Mouse (Mus musculus): ENCODE data around the gene Ccl22. TPM values are rescaled to one million over a fixed set of nuclear protein-coding genes. Genes with fewer than 3 reads are reported as not detected.

Ccl22 gene
- not detected in 2 replicates for polyA plus RNA-seq (2016; fragmentation: Nextera tagmentation; extraction: Ambion mirVana)

DNA sequence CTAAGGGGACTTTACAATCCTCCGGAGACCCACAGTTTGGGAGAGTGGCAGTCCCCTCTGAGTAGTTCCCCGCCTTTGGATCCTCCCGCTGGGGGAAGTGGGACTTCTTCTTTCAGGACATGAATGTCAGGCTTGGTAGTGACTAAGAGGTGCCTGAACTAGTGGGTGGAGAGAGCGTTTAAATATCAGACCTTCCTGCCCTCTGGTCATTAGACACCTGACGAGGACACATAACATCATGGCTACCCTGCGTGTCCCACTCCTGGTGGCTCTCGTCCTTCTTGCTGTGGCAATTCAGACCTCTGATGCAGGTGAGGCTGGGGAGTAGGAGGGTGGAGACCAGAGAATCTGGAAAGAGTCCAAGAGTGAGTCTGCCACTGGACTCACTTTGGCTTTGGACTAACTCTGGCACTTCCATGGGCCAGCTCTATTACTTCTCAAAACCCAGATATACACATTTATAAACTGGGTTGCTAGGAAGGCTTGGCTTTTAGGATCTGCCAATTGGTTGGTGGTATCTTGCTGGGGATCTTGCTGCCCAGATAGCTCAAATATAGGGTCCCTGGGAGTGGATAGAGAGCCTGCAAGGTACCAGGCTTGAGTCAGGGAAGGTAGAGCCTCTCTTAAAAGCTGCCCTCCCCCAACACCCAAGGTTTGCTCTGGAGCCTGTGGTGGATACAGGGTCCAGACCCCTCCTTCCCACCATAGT, at the start of gene Ccl22:
Ccl22 (plus strand) TSS at position 115 of the 709 bp plus-strand sequence.
- Histone ChIP-seq H3K27ac (no peak within 1 kb of the TSS), H3K9me3 (no peaks in the 10 kb centered on the region), H3K4me3 (no peak within 1 kb of the TSS), H3K27me3 (ENCODE audit: insufficient read depth, poor library complexity, severe bottlenecking) (no peaks in the 10 kb centered on the region), H3K36me3 (no peaks in the 10 kb centered on the region), H3K4me1 (replicated peaks) (no peaks in the 10 kb centered on the region)
- 92% methylated on average over 7 of the region's 7 CpGs for WGBS
- DNase-seq (ENCODE audit: low spot score), result no peak

DNA sequence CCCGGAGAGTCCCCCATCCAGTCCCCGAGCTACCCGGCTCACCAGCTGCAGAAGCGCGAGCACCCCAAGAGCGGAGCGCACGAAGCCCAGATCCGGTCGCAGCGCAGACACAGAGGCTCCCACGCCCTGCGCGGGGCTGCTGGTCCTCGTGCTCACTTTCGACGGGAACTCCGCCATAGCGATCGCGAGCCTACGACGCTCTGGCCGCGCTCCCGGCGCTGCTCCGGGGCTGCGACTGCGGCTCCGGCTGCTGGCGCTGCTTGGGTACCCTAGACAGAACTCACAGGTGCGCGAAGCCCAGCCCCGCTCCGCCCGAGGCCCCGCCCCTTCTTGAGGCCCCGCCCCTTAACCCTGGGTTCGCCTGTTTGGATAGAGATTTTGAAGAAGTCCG, 49.4 kb upstream of the Ccl22 start, which contains the start of gene Pllp:
Pllp (minus strand) TSS at position 285 of the 391 bp plus-strand sequence.
- peak; percentile 48 for DNase-seq (ENCODE audit: low spot score)
- Histone ChIP-seq H3K27me3 (ENCODE audit: insufficient read depth, poor library complexity, severe bottlenecking) (peaks cover 73% of the 10 kb centered on the region), H3K27ac (no peak within 1 kb of the TSS), H3K4me1 (replicated peaks) (peaks cover 26% of the 10 kb centered on the region), H3K9me3 (no peaks in the 10 kb centered on the region), H3K4me3 (peak within 1 kb of the TSS; percentile 58), H3K36me3 (no peaks in the 10 kb centered on the region)
- under 1% methylated on average over 41 of the region's 41 CpGs for WGBS

DNA sequence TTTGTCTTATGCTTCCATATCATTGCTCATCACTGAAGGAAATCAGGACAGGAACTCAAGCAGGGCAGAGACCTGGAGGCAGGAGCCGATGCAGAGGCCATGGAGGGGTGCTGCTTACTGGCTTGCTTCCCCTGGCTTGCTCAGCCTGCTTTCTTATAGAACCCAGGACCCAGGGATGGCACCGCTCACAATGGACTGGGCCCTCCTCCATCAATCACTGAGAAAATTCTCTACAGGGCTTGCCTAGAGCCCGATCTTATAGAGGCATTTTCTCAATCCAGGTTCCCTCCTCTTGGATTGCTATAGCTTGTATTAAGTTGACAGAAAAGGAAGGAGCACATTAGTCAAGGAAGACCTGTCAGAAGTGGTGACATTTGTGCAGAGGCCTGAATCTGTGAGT, 48.8 kb upstream of the Ccl22 start:
- Histone ChIP-seq H3K27me3 (ENCODE audit: insufficient read depth, poor library complexity, severe bottlenecking) (peaks cover 73% of the 10 kb centered on the region), H3K27ac (no peak overlapping the region), H3K36me3 (no peaks in the 10 kb centered on the region), H3K4me1 (replicated peaks) (peaks cover 26% of the 10 kb centered on the region), H3K4me3 (peak overlapping the region; percentile 58), H3K9me3 (no peaks in the 10 kb centered on the region)
- 61% methylated on average over 3 of the region's 3 CpGs for WGBS
- DNase-seq (ENCODE audit: low spot score), result no peak

DNA sequence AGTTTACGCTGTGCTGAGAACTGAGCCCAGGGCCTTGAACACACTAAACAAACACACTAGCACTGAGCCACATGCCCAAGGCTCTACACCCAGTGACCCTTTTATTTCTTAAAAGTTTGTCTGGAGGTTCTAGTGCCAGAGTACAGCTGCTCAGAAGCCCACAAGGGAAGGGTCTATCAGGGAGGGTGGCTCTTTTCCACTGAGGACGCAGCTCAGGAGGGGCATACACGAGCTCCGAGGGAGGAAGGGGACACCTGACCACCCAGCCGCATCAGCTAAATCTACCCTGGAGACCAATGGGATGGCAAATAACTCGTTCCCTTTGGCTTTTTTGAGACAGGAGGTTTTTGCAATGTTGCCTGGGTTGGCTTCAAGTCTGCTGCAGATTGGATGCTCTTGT, 47.4 kb upstream of the Ccl22 start:
- H3K27me3 ChIP-seq (ENCODE audit: insufficient read depth, poor library complexity, severe bottlenecking), result peaks cover 60% of the 10 kb centered on the region
- peaks cover 32% of the 10 kb centered on the region for H3K4me1 ChIP-seq (replicated peaks)
- DNase-seq (ENCODE audit: low spot score), result no peak
- H3K4me3 ChIP-seq, result no peak overlapping the region
- H3K36me3 ChIP-seq, result no peaks in the 10 kb centered on the region
- no peak overlapping the region for H3K27ac ChIP-seq
- 80% methylated on average over 6 of the region's 6 CpGs for WGBS
- H3K9me3 ChIP-seq, result no peaks in the 10 kb centered on the region

DNA sequence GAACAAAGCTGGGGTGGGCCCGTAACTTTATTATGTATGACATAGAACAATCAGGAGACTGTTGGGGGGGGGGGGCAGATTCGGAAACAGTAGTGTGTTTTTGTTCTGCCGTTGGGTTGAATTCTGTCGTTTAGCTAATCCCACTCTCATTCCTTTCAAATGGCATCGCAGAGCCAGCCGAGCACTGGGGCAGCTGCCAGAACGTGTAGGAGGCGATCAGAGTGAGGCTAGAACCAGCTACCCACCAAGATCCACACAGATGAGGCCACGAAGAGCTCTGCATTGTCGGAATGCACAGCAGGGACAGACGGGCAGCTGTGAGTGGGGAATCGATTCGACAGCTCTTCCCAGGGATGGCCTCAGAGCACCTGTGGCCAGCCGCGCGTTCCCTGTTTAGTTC, 46.0 kb upstream of the Ccl22 start:
- Histone ChIP-seq H3K4me3 (no peak overlapping the region), H3K9me3 (no peaks in the 10 kb centered on the region), H3K4me1 (replicated peaks) (peaks cover 28% of the 10 kb centered on the region), H3K27me3 (ENCODE audit: insufficient read depth, poor library complexity, severe bottlenecking) (peaks cover 45% of the 10 kb centered on the region), H3K27ac (no peak overlapping the region), H3K36me3 (no peaks in the 10 kb centered on the region)
- DNase-seq (ENCODE audit: low spot score), result no peak
- WGBS, result 72% methylated on average over 16 of the region's 16 CpGs

DNA sequence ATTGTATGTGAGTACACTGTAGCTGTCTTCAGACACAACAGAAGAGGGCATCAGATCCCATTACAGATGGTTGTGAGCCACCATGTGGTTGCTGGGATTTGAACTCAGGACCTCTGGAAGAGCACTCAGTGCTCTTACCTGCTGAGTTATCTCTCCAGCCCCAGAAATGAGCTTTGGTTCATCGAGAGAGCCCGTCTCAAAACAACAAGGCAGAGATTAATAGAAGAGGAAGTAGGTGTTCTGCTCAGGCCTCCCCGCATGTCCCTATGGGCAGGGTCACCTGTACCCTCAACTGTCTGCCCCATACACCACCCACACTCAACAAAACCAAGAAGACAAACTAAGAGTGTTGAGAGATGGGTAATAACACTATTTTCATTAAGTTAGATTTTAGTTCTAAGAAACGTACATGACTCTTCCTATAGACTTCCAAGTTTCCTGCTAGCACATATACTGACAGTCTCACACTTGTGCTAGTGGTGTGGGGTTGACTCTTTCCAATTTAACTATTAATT, 44.9 kb upstream of the Ccl22 start:
- peaks cover 39% of the 10 kb centered on the region for H3K27me3 ChIP-seq (ENCODE audit: insufficient read depth, poor library complexity, severe bottlenecking)
- no peak for DNase-seq (ENCODE audit: low spot score)

DNA sequence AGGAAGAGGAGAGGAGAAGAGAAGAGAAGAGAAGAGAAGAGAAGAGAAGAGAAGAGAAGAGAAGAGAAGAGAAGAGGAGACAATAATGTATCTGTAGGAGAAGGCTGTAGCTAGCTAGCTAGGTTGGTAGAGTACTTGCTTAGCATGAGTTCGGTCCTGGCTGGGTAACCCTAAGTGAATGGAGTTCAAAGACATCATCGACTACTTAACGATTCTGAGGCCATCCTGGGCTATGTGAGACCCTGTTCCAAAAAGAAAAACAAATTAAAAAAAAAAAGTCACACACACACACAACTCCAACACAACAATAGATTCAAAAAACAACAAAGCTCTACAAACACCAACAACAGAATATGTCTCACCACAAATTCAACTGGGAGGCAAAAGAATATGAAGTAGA, 43.2 kb upstream of the Ccl22 start:
- DNase-seq (ENCODE audit: low spot score), result no peak
- H3K9me3 ChIP-seq, result no peaks in the 10 kb centered on the region
- peaks cover 28% of the 10 kb centered on the region for H3K27me3 ChIP-seq (ENCODE audit: insufficient read depth, poor library complexity, severe bottlenecking)
- no peaks in the 10 kb centered on the region for H3K36me3 ChIP-seq
- H3K4me3 ChIP-seq, result peak overlapping the region; percentile 57; the same call in 1 of the 2 replicates
- H3K27ac ChIP-seq, result no peak overlapping the region
- WGBS, result 76% methylated on average over 3 of the region's 3 CpGs
- peaks cover 6% of the 10 kb centered on the region; the same call in 1 of the 2 replicates for H3K4me1 ChIP-seq (replicated peaks)

More for the DNA sequence above, 44.9 kb upstream of the Ccl22 start:
- WGBS, result 87% methylated on average over 4 of the region's 4 CpGs
- H3K4me3 ChIP-seq, result no peak overlapping the region
- H3K27ac ChIP-seq, result no peak overlapping the region
- no peaks in the 10 kb centered on the region for H3K36me3 ChIP-seq
- peaks cover 17% of the 10 kb centered on the region for H3K4me1 ChIP-seq (replicated peaks)
- no peaks in the 10 kb centered on the region for H3K9me3 ChIP-seq

DNA sequence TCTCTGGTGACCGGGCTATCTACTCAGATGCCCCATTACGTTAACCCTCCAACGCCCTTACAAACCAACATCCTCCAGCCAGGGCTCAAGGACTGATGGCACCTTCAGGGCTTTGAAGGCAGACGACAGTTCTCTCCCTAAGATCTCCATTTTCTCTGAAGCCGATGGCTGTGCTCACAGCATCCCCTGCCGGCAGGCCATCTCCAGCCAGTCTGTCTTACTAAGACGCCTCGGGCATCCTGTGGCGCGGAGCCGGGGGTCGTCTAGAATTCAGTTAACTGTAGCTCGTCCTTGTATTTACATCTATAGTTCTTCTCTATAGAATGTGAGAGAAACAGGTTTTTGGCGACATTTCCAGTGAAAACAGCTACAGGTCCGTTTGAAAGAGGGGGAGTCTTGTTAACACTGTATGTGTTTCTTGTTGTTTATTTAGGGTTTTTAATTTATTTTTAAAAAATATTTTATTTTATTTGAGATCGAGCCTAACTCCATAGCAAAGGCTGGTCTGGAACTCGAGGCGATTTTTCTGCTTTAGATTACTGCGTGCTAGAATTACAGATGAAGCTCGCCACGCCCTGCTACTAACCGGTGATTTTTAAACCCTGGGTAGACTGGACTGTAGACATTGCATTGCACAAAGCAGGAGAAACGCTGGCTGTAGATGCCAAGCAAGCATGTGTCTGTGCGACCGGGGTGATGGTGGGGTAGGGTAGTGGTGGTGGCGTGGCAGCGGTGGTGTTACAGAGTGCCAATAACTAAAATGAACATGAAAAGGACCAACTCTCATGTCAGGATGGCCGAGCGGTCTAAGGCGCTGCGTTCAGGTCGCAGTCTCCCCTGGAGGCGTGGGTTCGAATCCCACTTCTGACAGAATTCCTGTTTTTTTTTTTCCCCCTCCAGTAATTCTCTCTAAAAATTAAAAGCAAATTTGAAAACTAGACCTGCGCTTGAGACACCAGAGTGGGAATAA, 42.3 kb upstream of the Ccl22 start:
- Histone ChIP-seq H3K9me3 (no peaks in the 10 kb centered on the region), H3K4me1 (replicated peaks) (peaks cover 6% of the 10 kb centered on the region; the same call in 1 of the 2 replicates), H3K27ac (peak overlapping the region; percentile 31; the same call in 1 of the 2 replicates)

DNA sequence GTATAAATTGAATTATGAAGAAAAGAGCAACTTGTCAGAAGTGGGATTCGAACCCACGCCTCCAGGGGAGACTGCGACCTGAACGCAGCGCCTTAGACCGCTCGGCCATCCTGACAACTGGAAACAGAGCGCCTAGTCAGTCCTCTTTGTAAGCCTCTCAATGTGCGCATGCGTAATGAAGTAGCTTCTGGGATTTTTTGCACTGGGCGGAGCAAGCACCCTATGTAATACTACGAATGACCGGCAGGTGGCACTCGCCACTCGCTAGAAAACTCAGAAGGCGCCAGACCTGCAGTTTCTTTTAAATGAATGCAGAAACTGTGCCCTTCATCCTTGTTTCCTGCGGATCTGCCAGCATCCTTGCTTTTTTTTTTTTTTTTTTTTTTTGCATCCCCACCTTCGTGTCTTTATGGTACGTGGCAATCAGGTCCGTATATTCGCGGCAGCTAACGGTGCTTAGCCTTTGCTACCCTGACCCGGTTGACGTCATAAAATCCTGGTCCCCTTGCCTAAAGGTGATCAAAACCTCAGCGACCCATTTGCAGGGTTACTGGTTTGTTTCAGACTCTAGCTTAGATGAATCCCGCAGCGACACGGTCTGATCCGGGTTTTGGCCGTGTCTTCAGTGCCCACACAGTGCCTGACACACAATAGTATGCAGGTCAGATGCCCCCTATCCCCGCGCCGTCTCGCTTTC, 41.3 kb upstream of the Ccl22 start:
- peaks cover 6% of the 10 kb centered on the region; the same call in 1 of the 2 replicates for H3K4me1 ChIP-seq (replicated peaks)
- H3K9me3 ChIP-seq, result no peaks in the 10 kb centered on the region
- H3K36me3 ChIP-seq, result no peaks in the 10 kb centered on the region
- H3K27ac ChIP-seq, result peak overlapping the region; percentile 69; the same call in 1 of the 2 replicates
- peaks cover 10% of the 10 kb centered on the region; the same call in 1 of the 2 replicates for H3K27me3 ChIP-seq (ENCODE audit: insufficient read depth, poor library complexity, severe bottlenecking)
- WGBS, result under 1% methylated on average over 35 of the region's 35 CpGs
- DNase-seq (ENCODE audit: low spot score), result peak; percentile 98
- peak overlapping the region; percentile 61 for H3K4me3 ChIP-seq

More for the DNA sequence above, 42.3 kb upstream of the Ccl22 start:
- DNase-seq (ENCODE audit: low spot score), result peak; percentile 87
- H3K36me3 ChIP-seq, result no peaks in the 10 kb centered on the region
- peaks cover 18% of the 10 kb centered on the region for H3K27me3 ChIP-seq (ENCODE audit: insufficient read depth, poor library complexity, severe bottlenecking)
- WGBS, result under 1% methylated on average over 35 of the region's 35 CpGs
- peak overlapping the region; percentile 57 for H3K4me3 ChIP-seq

DNA sequence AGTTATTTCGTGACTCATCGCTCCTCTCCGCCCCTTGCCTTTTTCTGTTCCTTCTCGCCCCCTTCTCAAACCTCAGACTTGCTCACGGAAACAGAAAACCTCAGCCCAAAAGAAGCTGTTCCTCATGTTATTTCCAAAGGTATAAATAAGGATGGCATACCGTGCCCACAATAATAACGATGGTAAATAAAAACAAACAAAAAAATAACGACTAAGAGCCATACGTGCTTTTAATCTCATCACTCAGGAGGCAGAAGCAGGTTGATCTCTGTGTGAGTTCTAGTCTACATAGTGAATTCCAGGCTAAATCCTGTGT, 40.8 kb upstream of the Ccl22 start:
- peak overlapping the region; percentile 69; the same call in 1 of the 2 replicates for H3K27ac ChIP-seq
- H3K4me1 ChIP-seq (replicated peaks), result peaks cover 10% of the 10 kb centered on the region; the same call in 1 of the 2 replicates
- H3K27me3 ChIP-seq (ENCODE audit: insufficient read depth, poor library complexity, severe bottlenecking), result peaks cover 10% of the 10 kb centered on the region; the same call in 1 of the 2 replicates
- WGBS, result 20% methylated on average over 9 of the region's 9 CpGs
- no peaks in the 10 kb centered on the region for H3K36me3 ChIP-seq
- H3K9me3 ChIP-seq, result no peaks in the 10 kb centered on the region
- H3K4me3 ChIP-seq, result peak overlapping the region; percentile 61
- no peak for DNase-seq (ENCODE audit: low spot score)

DNA sequence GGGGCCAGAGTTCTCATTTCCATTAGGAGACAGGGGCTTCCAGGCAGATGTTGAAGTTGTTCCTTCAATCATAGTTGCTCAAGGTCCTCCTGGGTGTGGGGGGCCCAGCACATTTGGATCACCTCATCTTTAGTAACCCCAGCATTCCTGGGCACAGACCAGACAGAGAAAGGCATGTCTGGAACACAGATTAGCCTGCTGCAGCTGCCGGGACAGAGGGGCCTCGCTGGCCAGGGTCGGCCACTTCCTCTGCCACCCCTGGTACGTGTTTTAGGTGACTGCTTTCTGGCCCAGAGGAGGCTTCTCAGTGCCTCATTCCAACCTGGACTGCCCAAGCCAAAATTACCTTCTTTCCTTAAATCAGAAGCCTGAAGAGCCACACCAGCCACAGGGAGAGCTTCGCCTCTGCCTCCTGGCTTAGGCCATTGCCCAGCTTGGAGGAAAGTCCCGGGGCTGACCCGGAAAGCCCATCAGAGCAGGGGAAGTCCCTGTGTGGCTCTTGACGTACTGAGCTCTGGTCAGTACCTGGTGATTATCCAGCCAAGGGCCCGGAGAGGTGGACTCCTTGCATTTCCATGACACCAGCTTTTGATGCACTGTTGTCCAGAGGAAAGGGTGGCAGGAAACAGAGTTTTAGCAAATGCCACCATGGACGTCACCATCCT, 39.7 kb upstream of the Ccl22 start:
- Histone ChIP-seq H3K9me3 (no peaks in the 10 kb centered on the region), H3K4me1 (replicated peaks) (peaks cover 17% of the 10 kb centered on the region; the same call in 1 of the 2 replicates), H3K4me3 (no peak overlapping the region), H3K27ac (no peak overlapping the region), H3K27me3 (ENCODE audit: insufficient read depth, poor library complexity, severe bottlenecking) (peaks cover 10% of the 10 kb centered on the region; the same call in 1 of the 2 replicates), H3K36me3 (no peaks in the 10 kb centered on the region)
- WGBS, result 87% methylated on average over 10 of the region's 10 CpGs
- DNase-seq (ENCODE audit: low spot score), result no peak
